Comparison of ENCODE assay signal across 8 mouse cellular contexts in the genomic region with DNA sequence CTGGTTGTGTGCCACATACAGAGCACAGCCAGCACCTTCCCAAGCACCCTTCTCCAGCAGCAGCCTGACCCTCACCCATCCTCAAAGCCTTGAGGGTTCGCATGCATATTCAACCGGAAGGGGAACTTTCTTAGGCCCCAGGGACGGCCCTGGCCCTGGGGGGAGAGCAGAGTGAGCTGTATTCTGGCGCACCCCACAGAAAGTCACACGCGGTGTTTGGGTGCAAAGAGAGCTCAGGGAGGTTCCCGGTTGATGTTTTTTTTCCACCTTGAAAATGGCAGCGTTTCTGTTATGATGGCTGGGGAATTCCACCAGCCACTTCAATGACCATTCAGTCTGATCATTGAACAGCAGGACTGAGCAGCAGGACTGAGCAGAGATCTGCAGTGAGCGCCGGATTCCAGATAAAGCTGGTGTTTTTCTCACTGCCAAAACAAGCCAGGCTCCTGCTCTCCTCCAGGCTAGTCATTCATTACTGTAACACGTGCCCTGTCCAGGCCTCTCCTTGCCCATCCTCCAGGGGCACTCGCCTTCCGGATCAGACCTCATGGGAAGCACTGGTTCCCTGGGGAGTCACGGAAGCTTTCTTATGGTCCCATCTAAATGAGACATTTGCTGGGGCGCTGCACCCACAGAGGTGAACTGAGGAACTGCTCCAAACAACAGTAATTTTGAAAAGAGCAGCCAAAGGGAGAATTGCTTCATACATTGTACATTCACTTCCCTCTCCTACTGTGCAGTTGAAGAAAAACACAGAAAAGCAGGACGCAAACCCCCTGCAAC. TPM values are rescaled to one million over a fixed set of nuclear protein-coding genes. Genes with fewer than 3 reads are reported as not detected.
DNase-seq lines count a peak whose midpoint lies in the region; ATAC-seq lines count a peak whose summit lies in the region.

No protein-coding gene starts in this region.

- 0 out of 2 replicates have a peak overlapping the region, but pooled peaks have one; percentile 1 for H3K4me2 ChIP-seq in hindbrain, embryonic 15.5 days
- H3K4me2 ChIP-seq in hindbrain, embryonic 11.5 days (replicated peaks; ENCODE audit: low read depth, low read length), result no peak overlapping the region

- DNase-seq in hindbrain, embryonic 11.5 days (ENCODE audit: low spot score), result no peak
- peak; percentile 34 for DNase-seq in embryo, embryonic 10.5 days (ENCODE audit: low spot score)
- peak; percentile 71 for DNase-seq in kidney, postnatal 14 days
- DNase-seq in cerebellum, postnatal 4 days (ENCODE audit: low spot score in 2 of 2), result no peak
- DNase-seq in gastrocnemius, postnatal 25 days, result no peak
- DNase-seq in layer of hippocampus, postnatal 14 days (ENCODE audit: low spot score in 2 of 2), result no peak

- peaks cover 18% of the 10 kb centered on the region; the same call in 1 of the 2 replicates for H3K27me3 ChIP-seq in hindbrain, embryonic 15.5 days
- H3K27me3 ChIP-seq in hindbrain, embryonic 11.5 days (ENCODE audit: control insufficient read depth, insufficient read depth, low read length), result peaks cover 15% of the 10 kb centered on the region

- H3K36me3 ChIP-seq in hindbrain, embryonic 15.5 days, result no peaks in the 10 kb centered on the region
- no peaks in the 10 kb centered on the region for H3K36me3 ChIP-seq in hindbrain, embryonic 11.5 days (ENCODE audit: control insufficient read depth, insufficient read depth, low read length)

- H3K4me1 ChIP-seq in hindbrain, embryonic 15.5 days (replicated peaks), result peaks cover 10% of the 10 kb centered on the region
- H3K4me1 ChIP-seq in hindbrain, embryonic 11.5 days (replicated peaks; ENCODE audit: control insufficient read depth, insufficient read depth, low read length), result no peaks in the 10 kb centered on the region

- H3K4me3 ChIP-seq in hindbrain, embryonic 15.5 days, result no peak overlapping the region
- no peak overlapping the region for H3K4me3 ChIP-seq in hindbrain, embryonic 11.5 days (ENCODE audit: low read depth, low read length)

- H3K9ac ChIP-seq in hindbrain, embryonic 15.5 days, result no peak overlapping the region
- no peak overlapping the region for H3K9ac ChIP-seq in hindbrain, embryonic 11.5 days (ENCODE audit: low read depth, low read length)

- ATAC-seq in hindbrain, embryonic 15.5 days (ENCODE audit: low FRiP score, low read depth), result no peak
- ATAC-seq in hindbrain, embryonic 11.5 days (ENCODE audit: low FRiP score), result no peak
- peak; percentile 41 for ATAC-seq in megakaryocyte progenitor cell, adult 5-6 weeks (replicated peaks; ENCODE audit: poor library complexity)

- H3K27ac ChIP-seq in hindbrain, embryonic 15.5 days (replicated peaks), result no peak overlapping the region
- H3K27ac ChIP-seq in hindbrain, embryonic 11.5 days (ENCODE audit: low read depth, low read length), result no peak overlapping the region

- WGBS in hindbrain, embryonic 15.5 days, result 28% methylated on average over 16 of the region's 16 CpGs
- WGBS in hindbrain, embryonic 11.5 days, result 32% methylated on average over 16 of the region's 16 CpGs

- no peaks in the 10 kb centered on the region for H3K9me3 ChIP-seq in hindbrain, embryonic 15.5 days
- no peaks in the 10 kb centered on the region for H3K9me3 ChIP-seq in hindbrain, embryonic 11.5 days (ENCODE audit: control insufficient read depth, low read length)

RNA-seq across cellular contexts. Expression of gene Pik3cd, which starts 6.0 kb away (rescaled TPM):
- polyA plus RNA-seq in hindbrain, embryonic 15.5 days (2015; fragmentation: Nextera tagmentation; extraction: Ambion mirVana), result 15.3 and 16.6 TPM in 2 replicates
- polyA plus RNA-seq in hindbrain, embryonic 11.5 days (2014; fragmentation: Nextera tagmentation; extraction: Ambion mirVana), result 10.1 and 11.3 TPM in 2 replicates
- total RNA-seq in megakaryocyte progenitor cell, adult 5-6 weeks (2015), result 32.2 and 33.0 TPM in 2 replicates
- 59.5 and 66.5 TPM in 2 replicates for total RNA-seq in megakaryocyte progenitor cell, adult 5-6 weeks (2017)
- 1 to 10 TPM; 8.1 to 9.8 TPM for total RNA-seq in gastrocnemius, postnatal 25 days (2021)
- 10 to 100 TPM; 25.2 to 27.7 TPM for total RNA-seq in layer of hippocampus, postnatal 14 days (2021)

RNA-seq across cellular contexts. Expression of gene Tmem201, which starts 41.5 kb away (rescaled TPM):
- polyA plus RNA-seq in hindbrain, embryonic 15.5 days (2015; fragmentation: Nextera tagmentation; extraction: Ambion mirVana), result 44.2 and 53.3 TPM in 2 replicates
- 17.9 and 19.3 TPM in 2 replicates for polyA plus RNA-seq in hindbrain, embryonic 11.5 days (2014; fragmentation: Nextera tagmentation; extraction: Ambion mirVana)
- total RNA-seq in megakaryocyte progenitor cell, adult 5-6 weeks (2015), result 10.9 and 12.4 TPM in 2 replicates
- 8.5 and 8.8 TPM in 2 replicates for total RNA-seq in megakaryocyte progenitor cell, adult 5-6 weeks (2017)
- 10 to 100 TPM; 36.2 to 38.1 TPM for total RNA-seq in gastrocnemius, postnatal 25 days (2021)
- total RNA-seq in layer of hippocampus, postnatal 14 days (2021), result 10 to 100 TPM; 64.8 to 69.1 TPM

Comparison
In these comparisons a context has a peak if more than half of its experiments do, and no peak if none do; other contexts are left out.
1. DNase-seq: peak in embryo, embryonic 10.5 days (single experiment) and kidney, postnatal 14 days (single experiment); none in hindbrain, embryonic 11.5 days (single experiment), cerebellum, postnatal 4 days (0 of 2), gastrocnemius, postnatal 25 days (single experiment) and layer of hippocampus, postnatal 14 days (0 of 2).